Mouse (Mus musculus) kidney, embryonic 15.5 days (tissue): Measurements from ENCODE around the gene Rdh7. TPM values are rescaled to one million over a fixed set of nuclear protein-coding genes. Genes with fewer than 3 reads are reported as not detected.
A peak's percentile ranks its signal among the peaks of the same experiment; 100 is the strongest.
"Not testable (repeated sequence)": the region's sequence is repeated elsewhere in the genome, so short reads cannot be mapped to it uniquely, and the experiment has no call there.

Experiments used
- ATAC-seq: fragments of 200-750 bp; cut with Nextera tagmentation; replicated peaks from 2 replicates; pipeline ENCODE4 v1.8.0; 2017; ENCODE audit warnings: moderate TSS enrichment; ENCODE audit not compliant: low FRiP score
- H3K27ac ChIP-seq: fragments of 300-500 bp; sonication (generic); 2 replicates; pipeline ENCODE4 v1.5.1; 2015; ENCODE audit warnings: mild to moderate bottlenecking, inconsistent platforms
- H3K27me3 ChIP-seq: fragments of 300-500 bp; sonication (generic); 2 replicates; pipeline ENCODE4 v1.6.1; 2015; ENCODE audit warnings: inconsistent platforms
- H3K36me3 ChIP-seq: fragments of 300-500 bp; sonication (generic); 2 replicates; pipeline ENCODE4 v1.6.1; 2015; ENCODE audit warnings: inconsistent platforms
- H3K4me1 ChIP-seq: fragments of 300-500 bp; sonication (generic); 2 replicates; pipeline ENCODE4 v1.6.1; 2015; ENCODE audit warnings: inconsistent platforms
- H3K4me2 ChIP-seq: fragments of 300-500 bp; sonication (generic); 2 replicates; pipeline ENCODE4 v1.6.1; 2015; ENCODE audit warnings: moderate library complexity, mild to moderate bottlenecking, inconsistent platforms
- H3K4me3 ChIP-seq: fragments of 300-500 bp; sonication (generic); replicated peaks from 2 replicates; pipeline ENCODE4 v1.5.1; 2015; ENCODE audit warnings: mild to moderate bottlenecking, inconsistent platforms
- H3K9ac ChIP-seq: fragments of 300-500 bp; sonication (generic); 2 replicates; pipeline ENCODE4 v1.6.1; 2015; ENCODE audit warnings: mild to moderate bottlenecking, inconsistent platforms
- H3K9me3 ChIP-seq: fragments of 300-500 bp; sonication (generic); replicated peaks from 2 replicates; pipeline ENCODE4 v1.6.1; 2016; ENCODE audit warnings: inconsistent platforms
- WGBS: fragments of 180-500 bp; shearing (Covaris S2); methylation state at CpG from one replicate; pipeline ENCODE4 v1.1.7; 2015; ENCODE audit warnings: mixed read lengths; 5-methylcytosine and 5-hydroxymethylcytosine counted together
- polyA plus RNA-seq: library from polyadenylated mRNA; unstranded; fragments of >200 nt; fragmentation: Nextera tagmentation; extraction: Ambion mirVana; gene quantifications from 2 replicates; pipeline ENCODE4 v1.2.1, GENCODE M21; 2015

Rdh7 gene
- polyA plus RNA-seq, 1 experiment from 2014 or later = not detected

DNA sequence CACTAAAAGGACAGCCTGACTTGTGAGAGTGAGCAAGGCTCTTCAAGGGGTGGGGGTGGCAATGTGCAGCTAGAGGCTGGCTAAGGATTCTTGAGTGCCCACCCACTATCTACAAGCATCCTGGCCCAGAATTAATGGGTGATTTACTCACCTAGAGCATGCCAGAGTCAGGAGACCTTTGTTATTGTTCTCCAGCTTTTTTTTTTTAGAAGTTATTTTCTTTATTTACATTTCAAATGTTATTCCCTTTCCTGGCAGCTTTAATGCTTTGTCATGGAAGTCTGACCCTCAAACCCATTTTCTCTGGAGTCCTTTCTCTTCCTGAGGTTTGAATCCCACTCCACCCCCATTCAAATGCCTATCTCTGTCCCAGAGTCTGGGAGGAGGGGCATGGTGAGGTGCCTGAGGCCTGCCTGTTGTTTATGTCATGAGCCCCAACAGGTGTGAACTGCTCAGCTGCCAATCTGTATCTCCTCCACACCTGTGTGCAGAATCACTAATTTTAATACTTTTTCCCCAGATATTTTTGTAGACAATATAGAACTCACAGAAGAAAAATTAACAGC lies 18.9 kb upstream of the Rdh7 start:
- Histone ChIP-seq H3K9ac (no peak overlapping the region), H3K9me3 (no peaks in the 10 kb centered on the region), H3K27ac (no peak overlapping the region), H3K27me3 (no peaks in the 10 kb centered on the region), H3K4me3 (no peak overlapping the region), H3K36me3 (no peaks in the 10 kb centered on the region), H3K4me2 (no peak overlapping the region), H3K4me1 (peaks cover 5% of the 10 kb centered on the region; the same call in 1 of the 2 replicates)
- ATAC-seq = no peak

DNA sequence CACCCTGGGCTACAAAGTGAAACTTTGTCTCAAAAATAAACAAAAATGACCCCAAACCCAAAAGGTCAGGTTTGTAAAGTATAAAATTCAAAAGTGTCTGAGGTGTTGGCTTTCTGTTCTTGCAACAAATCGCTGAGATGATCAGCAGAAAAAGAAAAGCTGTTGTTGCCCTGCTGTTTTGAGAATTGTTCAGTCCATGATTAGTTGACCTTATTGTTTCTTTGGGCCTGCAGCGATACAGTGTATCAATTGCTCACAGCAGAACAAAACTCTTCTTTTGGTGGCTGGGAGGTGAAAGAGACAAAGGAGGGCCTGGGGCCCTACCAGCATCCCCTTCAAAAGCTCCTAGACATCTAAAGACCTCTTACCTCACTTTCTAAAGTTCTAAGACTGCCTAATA lies 17.5 kb upstream of the Rdh7 start:
- Histone ChIP-seq H3K27me3 (no peaks in the 10 kb centered on the region), H3K9ac (no peak overlapping the region), H3K4me2 (no peak overlapping the region), H3K4me1 (peaks cover 5% of the 10 kb centered on the region; the same call in 1 of the 2 replicates), H3K27ac (no peak overlapping the region), H3K9me3 (no peaks in the 10 kb centered on the region), H3K4me3 (no peak overlapping the region), H3K36me3 (no peaks in the 10 kb centered on the region)
- ATAC-seq = no peak
- 86% methylated on average over 2 of the region's 2 CpGs for WGBS

DNA sequence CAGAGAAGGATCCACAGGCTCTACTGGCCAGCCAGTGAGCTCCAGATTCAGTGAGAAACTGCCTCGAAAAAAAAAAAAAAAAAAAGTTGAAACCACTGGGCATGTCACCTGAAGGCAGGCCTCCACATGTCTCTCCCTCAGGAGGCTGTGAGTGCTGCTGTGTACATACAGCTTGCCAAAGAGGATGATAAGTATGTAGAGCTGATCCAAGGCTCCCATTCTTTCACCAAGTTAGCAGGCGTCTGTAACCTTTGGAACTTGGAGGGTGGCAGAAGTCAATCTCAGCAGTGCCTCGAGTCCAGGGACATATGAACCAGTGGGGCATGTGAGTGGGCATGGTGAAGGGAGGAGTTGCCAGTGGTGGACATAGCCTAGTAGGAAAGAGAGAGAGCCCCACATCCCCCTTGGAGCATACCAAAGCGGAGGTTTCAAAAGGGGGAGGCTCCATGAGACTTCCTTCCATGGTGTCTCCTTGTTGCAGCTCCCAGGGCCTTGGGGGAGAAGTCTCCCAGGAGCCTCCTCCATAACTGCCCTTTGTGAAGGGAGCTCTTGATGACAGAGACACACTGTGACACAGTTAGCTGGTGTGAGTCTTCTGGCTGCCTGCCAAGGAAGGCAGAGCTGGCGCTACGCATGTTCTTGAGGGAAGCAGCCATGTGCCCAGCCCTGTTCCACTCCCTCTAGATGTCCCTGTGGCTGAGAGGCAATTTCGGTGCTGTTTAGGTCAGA lies 16.3 kb upstream of the Rdh7 start:
- H3K4me2 ChIP-seq = no peak overlapping the region
- H3K27me3 ChIP-seq = no peaks in the 10 kb centered on the region
- no peak overlapping the region for H3K9ac ChIP-seq
- H3K9me3 ChIP-seq = no peaks in the 10 kb centered on the region
- no peak overlapping the region for H3K4me3 ChIP-seq
- no peaks in the 10 kb centered on the region for H3K36me3 ChIP-seq
- H3K27ac ChIP-seq = 0 out of 2 replicates have a peak overlapping the region, but pooled peaks have one; percentile 0
- peak; percentile 43; the same call in 1 of the 2 replicates for ATAC-seq
- WGBS = 77% methylated on average over 7 of the region's 7 CpGs
- H3K4me1 ChIP-seq = peaks cover 5% of the 10 kb centered on the region; the same call in 1 of the 2 replicates

DNA sequence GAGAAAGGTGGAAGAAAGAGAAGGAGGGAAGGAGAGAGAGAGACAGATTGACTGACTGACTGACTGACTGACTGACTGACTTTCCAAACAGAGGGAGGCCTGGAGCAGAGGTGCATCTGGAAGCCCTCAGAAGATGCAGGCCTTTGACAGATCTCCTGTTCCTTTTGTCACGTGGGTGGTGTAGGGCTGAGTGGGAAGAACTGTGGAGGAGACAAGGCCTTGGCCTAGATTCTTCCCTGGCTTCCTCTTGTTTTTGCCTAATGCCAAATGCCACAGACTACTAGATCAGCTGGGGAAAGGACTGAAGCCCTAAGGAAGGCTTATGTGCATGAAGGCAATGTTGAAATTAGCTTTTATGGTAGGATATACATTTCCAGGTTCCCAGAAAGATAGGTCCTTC lies 14.5 kb upstream of the Rdh7 start:
- Histone ChIP-seq H3K27ac (no peak overlapping the region), H3K27me3 (no peaks in the 10 kb centered on the region), H3K4me3 (no peak overlapping the region), H3K9ac (no peak overlapping the region), H3K36me3 (no peaks in the 10 kb centered on the region), H3K4me1 (peaks cover 5% of the 10 kb centered on the region; the same call in 1 of the 2 replicates), H3K9me3 (no peaks in the 10 kb centered on the region), H3K4me2 (no peak overlapping the region)
- WGBS = 60% methylated on average over 1 of the region's 1 CpGs
- no peak for ATAC-seq

DNA sequence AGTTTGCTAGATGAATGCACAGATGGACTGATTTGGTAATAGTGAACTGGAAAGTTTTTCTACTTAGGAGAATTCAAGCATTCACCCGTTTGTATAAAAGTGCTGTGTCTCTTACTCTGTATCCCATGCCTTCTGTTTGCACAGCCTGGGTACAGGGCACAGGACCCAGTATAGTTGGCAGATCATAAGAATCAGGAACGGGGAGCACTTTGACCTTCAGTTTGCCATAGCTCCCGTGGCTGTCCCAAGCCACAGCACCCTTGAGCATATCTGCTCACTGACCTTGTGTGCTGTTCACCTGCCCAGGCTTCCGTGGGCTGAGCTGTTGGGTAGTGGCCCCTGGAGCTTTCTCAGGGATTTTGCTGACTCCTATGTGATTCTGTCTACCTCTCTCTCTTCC lies 13.1 kb upstream of the Rdh7 start:
- WGBS = 82% methylated on average over 4 of the region's 4 CpGs
- H3K4me1 ChIP-seq = peaks cover 5% of the 10 kb centered on the region; the same call in 1 of the 2 replicates
- no peak overlapping the region for H3K4me2 ChIP-seq
- no peak for ATAC-seq
- H3K9me3 ChIP-seq = no peaks in the 10 kb centered on the region
- H3K9ac ChIP-seq = no peak overlapping the region
- no peaks in the 10 kb centered on the region for H3K27me3 ChIP-seq
- H3K27ac ChIP-seq = no peak overlapping the region
- no peak overlapping the region for H3K4me3 ChIP-seq
- H3K36me3 ChIP-seq = no peaks in the 10 kb centered on the region

DNA sequence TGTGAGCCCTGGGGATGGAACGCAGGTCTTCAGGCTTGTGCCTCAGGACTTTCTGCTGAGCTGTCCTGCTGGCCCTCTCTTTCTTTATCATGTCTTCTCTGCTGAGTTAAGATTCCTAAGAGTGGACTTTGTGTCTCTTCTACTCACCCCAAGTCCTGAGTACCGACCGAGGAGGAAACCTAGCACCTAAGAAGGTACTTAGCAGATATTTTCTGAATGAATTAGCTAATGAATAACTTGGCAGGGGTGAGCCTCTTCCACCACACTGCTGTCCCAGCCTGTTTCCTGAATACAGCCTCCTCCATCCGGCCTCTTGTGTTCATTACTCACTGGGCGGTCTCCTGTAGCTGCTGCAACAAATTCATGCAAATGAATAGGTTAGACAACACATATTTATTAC lies 11.2 kb upstream of the Rdh7 start:
- H3K4me2 ChIP-seq = no peak overlapping the region
- H3K36me3 ChIP-seq = no peaks in the 10 kb centered on the region
- no peaks in the 10 kb centered on the region for H3K9me3 ChIP-seq
- ATAC-seq = peak; percentile 62; the same call in 1 of the 2 replicates
- WGBS = 58% methylated on average over 5 of the region's 5 CpGs
- no peaks in the 10 kb centered on the region for H3K27me3 ChIP-seq
- H3K4me3 ChIP-seq = no peak overlapping the region
- H3K4me1 ChIP-seq = peaks cover 2% of the 10 kb centered on the region; the same call in 1 of the 2 replicates
- H3K9ac ChIP-seq = no peak overlapping the region
- H3K27ac ChIP-seq = no peak overlapping the region

DNA sequence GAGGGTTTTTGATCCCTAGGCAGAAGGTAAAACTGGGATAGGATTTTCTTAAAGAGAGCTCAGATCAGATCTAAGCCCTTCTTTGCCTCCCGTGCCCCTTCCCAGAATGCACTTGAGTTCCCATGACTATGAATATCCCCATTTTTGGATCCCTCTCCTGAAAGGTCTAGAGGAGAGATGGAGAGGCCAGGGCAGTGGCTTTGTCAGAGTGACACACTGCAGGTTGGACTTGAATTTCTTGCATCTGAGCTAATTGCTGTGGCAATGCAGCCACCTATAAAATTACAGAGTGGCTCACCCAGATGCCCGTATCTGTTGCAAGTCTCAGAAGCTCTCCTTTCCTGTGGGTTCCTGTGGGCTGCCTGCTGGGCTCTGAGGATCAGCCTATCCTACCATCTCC lies 9.6 kb upstream of the Rdh7 start, which contains the start of gene Sdr9c7:
Sdr9c7 (plus strand) TSS at position 301 of the 400 bp plus-strand sequence.
- no peak within 1 kb of the TSS for H3K27ac ChIP-seq
- no peaks in the 10 kb centered on the region for H3K36me3 ChIP-seq
- no peaks in the 10 kb centered on the region for H3K27me3 ChIP-seq
- 66% methylated on average over 2 of the region's 2 CpGs for WGBS
- no peak within 1 kb of the TSS for H3K4me3 ChIP-seq
- H3K4me1 ChIP-seq = no peaks in the 10 kb centered on the region
- no peak for ATAC-seq
- H3K9ac ChIP-seq = no peak within 1 kb of the TSS
- no peaks in the 10 kb centered on the region for H3K9me3 ChIP-seq
- H3K4me2 ChIP-seq = no peak within 1 kb of the TSS

DNA sequence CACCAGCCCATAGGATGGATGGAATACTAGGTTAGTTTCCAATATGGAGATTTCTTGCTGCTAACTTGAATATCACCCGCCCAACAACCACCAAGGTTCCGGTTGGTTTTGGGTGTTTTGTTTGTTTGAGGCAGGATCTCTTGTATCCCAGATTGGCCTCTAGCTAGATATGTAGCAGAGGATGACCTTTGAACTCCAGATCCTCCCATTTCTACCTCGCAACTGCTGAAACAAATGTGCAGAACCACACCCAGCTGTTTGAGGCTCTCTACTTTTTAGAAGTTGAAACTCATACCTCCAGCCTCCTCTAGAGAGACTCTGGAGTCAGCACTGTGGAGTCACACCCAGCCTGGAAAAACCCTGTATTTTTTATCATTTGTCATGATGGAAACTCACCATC lies 8.9 kb upstream of the Rdh7 start:
- H3K27me3 ChIP-seq = no peaks in the 10 kb centered on the region
- WGBS = 81% methylated on average over 3 of the region's 3 CpGs
- H3K4me3 ChIP-seq = no peak overlapping the region
- ATAC-seq = no peak
- H3K4me1 ChIP-seq = no peaks in the 10 kb centered on the region
- H3K9me3 ChIP-seq = no peaks in the 10 kb centered on the region
- no peak overlapping the region for H3K27ac ChIP-seq
- H3K36me3 ChIP-seq = no peaks in the 10 kb centered on the region
- H3K4me2 ChIP-seq = no peak overlapping the region
- no peak overlapping the region for H3K9ac ChIP-seq

DNA sequence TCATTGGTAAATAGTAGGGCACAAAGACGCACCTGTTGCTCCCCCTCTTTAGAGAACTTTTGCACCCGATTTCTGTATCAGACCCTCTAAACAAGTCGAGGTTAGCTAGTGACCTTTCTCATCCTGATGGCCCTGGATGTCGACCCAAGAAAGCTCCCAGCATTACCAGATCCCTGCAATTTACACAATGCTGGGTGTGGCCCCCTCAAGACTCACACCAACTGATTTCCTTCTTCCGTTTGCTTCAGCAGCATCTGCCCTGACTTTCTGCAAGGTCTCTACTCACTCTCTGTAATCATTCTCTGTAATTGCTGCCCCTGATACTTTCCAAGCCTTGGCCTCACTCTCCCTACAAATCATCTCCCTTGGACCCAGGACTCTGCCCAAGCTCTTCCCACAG lies 8.1 kb upstream of the Rdh7 start:
- no peak for ATAC-seq

DNA sequence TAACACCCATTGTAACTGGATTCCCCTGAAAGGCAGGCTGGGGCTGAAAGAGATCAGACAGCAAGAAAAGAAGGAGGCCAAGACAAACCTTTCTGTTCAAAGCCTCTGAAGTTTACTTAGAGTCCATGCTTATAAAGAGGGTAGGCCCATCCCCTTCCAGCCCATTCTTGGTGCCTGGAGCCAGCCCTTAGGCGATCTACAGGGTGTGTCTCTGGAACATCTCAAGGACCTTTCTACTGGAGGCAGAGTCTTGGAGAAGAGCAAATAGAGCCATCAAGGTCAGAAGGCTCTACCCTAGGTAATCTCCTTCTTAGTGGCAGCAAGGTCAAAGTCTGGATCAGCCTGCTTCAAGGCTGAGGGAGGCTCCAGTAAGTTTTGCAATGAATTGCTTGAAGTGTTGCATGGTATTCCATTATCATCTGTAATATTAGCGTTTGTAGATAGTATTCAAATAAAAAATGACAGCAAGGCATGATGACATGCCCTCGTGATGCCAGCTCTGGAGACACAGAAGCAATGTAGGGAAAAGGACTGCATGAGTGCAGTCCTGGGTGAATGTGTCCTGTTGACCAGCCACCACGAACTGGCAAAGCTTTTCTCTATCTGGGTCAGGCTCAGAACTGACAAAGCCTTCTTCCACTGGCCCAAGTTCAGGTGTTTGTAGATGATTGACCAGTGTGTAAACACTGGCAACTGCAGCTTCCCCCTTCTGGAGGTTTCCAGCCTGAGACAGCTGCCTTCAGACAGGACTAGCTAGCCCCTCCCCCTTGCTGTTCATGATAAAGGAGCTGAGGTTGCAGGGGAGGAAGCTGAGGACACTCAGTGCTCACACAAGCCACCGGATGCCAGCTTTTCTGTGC lies 4.8 kb upstream of the Rdh7 start:
- H3K4me3 ChIP-seq, H3K9ac ChIP-seq, H3K4me1 ChIP-seq, H3K4me2 ChIP-seq, H3K36me3 ChIP-seq, H3K27me3 ChIP-seq, H3K9me3 ChIP-seq: not testable (repeated sequence)
- 61% methylated on average over 5 of the region's 5 CpGs for WGBS
- H3K27ac ChIP-seq = peak overlapping the region; percentile 71
- peak; percentile 81 for ATAC-seq

More for the DNA sequence above, 8.1 kb upstream of the Rdh7 start:
- Histone ChIP-seq H3K4me2 (no peak overlapping the region), H3K4me1 (no peaks in the 10 kb centered on the region), H3K4me3 (no peak overlapping the region), H3K27ac (no peak overlapping the region), H3K9me3 (no peaks in the 10 kb centered on the region), H3K9ac (no peak overlapping the region), H3K27me3 (no peaks in the 10 kb centered on the region), H3K36me3 (no peaks in the 10 kb centered on the region)
- 62% methylated on average over 5 of the region's 5 CpGs for WGBS

DNA sequence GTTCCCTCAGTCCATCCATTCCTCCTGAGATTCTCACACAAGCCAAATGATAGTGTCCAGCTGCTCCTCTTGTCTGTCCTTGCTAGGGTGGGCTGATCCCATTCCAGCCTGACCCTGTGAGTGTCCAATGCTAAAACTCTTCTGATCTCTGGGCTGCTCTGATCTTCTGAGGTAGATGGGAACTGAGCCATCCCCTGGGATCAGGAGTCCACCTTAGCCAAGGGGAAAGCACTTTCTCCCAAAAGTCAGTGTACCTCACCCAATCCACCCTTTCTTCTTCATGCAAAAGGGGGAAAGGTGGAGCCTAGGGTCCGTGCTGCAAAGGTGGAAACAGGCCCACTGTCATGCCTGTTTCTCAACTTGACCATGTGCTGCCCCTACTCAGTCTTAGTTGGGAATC lies 2.9 kb upstream of the Rdh7 start:
- no peaks in the 10 kb centered on the region for H3K27me3 ChIP-seq
- no peak for ATAC-seq
- H3K9me3 ChIP-seq = no peaks in the 10 kb centered on the region
- WGBS = 93% methylated on average over 1 of the region's 1 CpGs
- H3K4me1 ChIP-seq = 0 out of 2 replicates have a peak, but pooled peaks cover 4% of the 10 kb centered on the region
- no peak overlapping the region for H3K4me3 ChIP-seq
- no peak overlapping the region for H3K4me2 ChIP-seq
- no peaks in the 10 kb centered on the region for H3K36me3 ChIP-seq
- H3K9ac ChIP-seq = no peak overlapping the region
- H3K27ac ChIP-seq = no peak overlapping the region

DNA sequence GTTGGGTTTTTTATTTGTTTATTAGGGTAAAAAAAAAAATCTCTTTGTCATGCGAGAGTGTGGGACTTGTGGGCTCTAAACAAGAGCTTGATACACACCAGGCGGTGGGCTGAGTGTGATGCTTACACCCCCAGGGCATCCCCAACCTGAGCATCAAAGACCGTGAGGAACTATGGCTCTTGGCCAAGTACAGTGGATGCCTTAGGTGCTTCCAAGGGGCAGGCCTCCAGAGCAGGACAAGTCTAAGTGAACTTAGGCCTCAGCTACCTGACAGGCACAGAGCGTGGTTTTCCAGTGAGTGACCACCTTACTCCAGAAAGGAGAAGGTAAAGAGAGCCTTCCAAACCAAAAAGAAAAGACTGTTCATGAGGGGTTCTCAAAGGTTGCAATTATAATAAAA lies 1.6 kb downstream of the Rdh7 start:
- Histone ChIP-seq H3K4me3 (no peak overlapping the region), H3K9ac (no peak overlapping the region), H3K27ac (no peak overlapping the region), H3K4me2 (no peak overlapping the region), H3K27me3 (no peaks in the 10 kb centered on the region), H3K36me3 (no peaks in the 10 kb centered on the region), H3K4me1 (0 out of 2 replicates have a peak, but pooled peaks cover 4% of the 10 kb centered on the region), H3K9me3 (no peaks in the 10 kb centered on the region)
- 78% methylated on average over 4 of the region's 4 CpGs for WGBS
- no peak for ATAC-seq
